Mouse (Mus musculus): ENCODE results near the gene Grk5. TPM values are rescaled to one million over a fixed set of nuclear protein-coding genes. Genes with fewer than 3 reads are reported as not detected.
A peak's percentile ranks its signal among the peaks of the same experiment; 100 is the strongest.
"Not testable (repeated sequence)": the region's sequence is repeated elsewhere in the genome, so short reads cannot be mapped to it uniquely, and the experiment has no call there.

Gene Grk5
- polyA plus RNA-seq, 1 experiment from 2014 or later: 2.7 TPM

GRCm38 (mm10) chr19:60916869-60917570 lies 27.5 kb downstream of the Grk5 start:
- ATAC-seq (ENCODE audit: low read depth): no peak
- no peak overlapping the region for H3K4me2 ChIP-seq
- H3K4me1 ChIP-seq (replicated peaks): no peaks in the 10 kb centered on the region
- WGBS: 90% methylated on average over 6 of the region's 6 CpGs
- no peaks in the 10 kb centered on the region for H3K27me3 ChIP-seq
- no peak overlapping the region for H3K27ac ChIP-seq (replicated peaks)
- H3K4me3 ChIP-seq: no peak overlapping the region
- H3K9me3 ChIP-seq: no peaks in the 10 kb centered on the region
- no peak overlapping the region for H3K9ac ChIP-seq
- H3K36me3 ChIP-seq: no peaks in the 10 kb centered on the region

GRCm38 (mm10) chr19:60924534-60924933 lies 35.0 kb downstream of the Grk5 start:
- H3K4me1 ChIP-seq (replicated peaks); H3K36me3 ChIP-seq; H3K4me3 ChIP-seq; H3K9me3 ChIP-seq; H3K9ac ChIP-seq; H3K4me2 ChIP-seq; H3K27ac ChIP-seq (replicated peaks); H3K27me3 ChIP-seq; ATAC-seq (ENCODE audit: low read depth): not testable (repeated sequence)

- H3K4me2 ChIP-seq: no peak overlapping the region
- no peak overlapping the region for H3K9ac ChIP-seq
- H3K27ac ChIP-seq (replicated peaks): no peak overlapping the region
- no peaks in the 10 kb centered on the region for H3K36me3 ChIP-seq
- peaks cover 8% of the 10 kb centered on the region for H3K4me1 ChIP-seq (replicated peaks)
- no peak for ATAC-seq (ENCODE audit: low read depth)
- H3K9me3 ChIP-seq: no peaks in the 10 kb centered on the region; the same call in 1 of the 2 replicates
- H3K4me3 ChIP-seq: no peak overlapping the region
- no peaks in the 10 kb centered on the region for H3K27me3 ChIP-seq
These were observed 45.5 kb downstream of the Grk5 start for GRCm38 (mm10) chr19:60935001-60935400.

GRCm38 (mm10) chr19:60939954-60940379 lies 50.4 kb downstream of the Grk5 start:
- H3K36me3 ChIP-seq: no peaks in the 10 kb centered on the region
- no peaks in the 10 kb centered on the region for H3K27me3 ChIP-seq
- H3K4me3 ChIP-seq: no peak overlapping the region
- H3K4me2 ChIP-seq: no peak overlapping the region
- peaks cover 8% of the 10 kb centered on the region for H3K4me1 ChIP-seq (replicated peaks)
- no peaks in the 10 kb centered on the region; the same call in 1 of the 2 replicates for H3K9me3 ChIP-seq
- ATAC-seq (ENCODE audit: low read depth): no peak
- WGBS: 79% methylated on average over 1 of the region's 1 CpGs
- no peak overlapping the region for H3K9ac ChIP-seq
- no peak overlapping the region for H3K27ac ChIP-seq (replicated peaks)

GRCm38 (mm10) chr19:60940866-60941265 lies 51.3 kb downstream of the Grk5 start:
- Histone ChIP-seq H3K9ac (no peak overlapping the region), H3K4me3 (no peak overlapping the region), H3K4me1 (replicated peaks) (peaks cover 10% of the 10 kb centered on the region), H3K27me3 (no peaks in the 10 kb centered on the region), H3K4me2 (no peak overlapping the region), H3K36me3 (no peaks in the 10 kb centered on the region), H3K27ac (replicated peaks) (no peak overlapping the region), H3K9me3 (no peaks in the 10 kb centered on the region; the same call in 1 of the 2 replicates)
- WGBS: 92% methylated on average over 1 of the region's 1 CpGs
- no peak for ATAC-seq (ENCODE audit: low read depth)

- H3K27ac ChIP-seq (replicated peaks): peak overlapping the region; percentile 15; the same call in 1 of the 2 replicates
- no peak overlapping the region for H3K4me2 ChIP-seq
- no peak for ATAC-seq (ENCODE audit: low read depth)
- H3K9ac ChIP-seq: no peak overlapping the region
- no peaks in the 10 kb centered on the region for H3K27me3 ChIP-seq
- peaks cover 12% of the 10 kb centered on the region; the same call in 1 of the 2 replicates for H3K4me1 ChIP-seq (replicated peaks)
- no peaks in the 10 kb centered on the region for H3K36me3 ChIP-seq
- H3K9me3 ChIP-seq: no peaks in the 10 kb centered on the region
- H3K4me3 ChIP-seq: no peak overlapping the region
- WGBS: 53% methylated on average over 3 of the region's 3 CpGs
These were observed 56.3 kb downstream of the Grk5 start for GRCm38 (mm10) chr19:60945801-60946311.

- Histone ChIP-seq H3K9me3 (no peaks in the 10 kb centered on the region), H3K4me2 (no peak overlapping the region), H3K9ac (no peak overlapping the region), H3K27ac (replicated peaks) (no peak overlapping the region), H3K4me3 (no peak overlapping the region), H3K27me3 (no peaks in the 10 kb centered on the region), H3K4me1 (replicated peaks) (peaks cover 12% of the 10 kb centered on the region; the same call in 1 of the 2 replicates), H3K36me3 (no peaks in the 10 kb centered on the region)
- WGBS: 56% methylated on average over 2 of the region's 2 CpGs
- ATAC-seq (ENCODE audit: low read depth): no peak
These were observed 57.1 kb downstream of the Grk5 start for GRCm38 (mm10) chr19:60946656-60947055.

- 12% methylated on average over 1 of the region's 1 CpGs for WGBS
- H3K4me1 ChIP-seq (replicated peaks): peaks cover 12% of the 10 kb centered on the region; the same call in 1 of the 2 replicates
- ATAC-seq (ENCODE audit: low read depth): no peak
These were observed 59.4 kb downstream of the Grk5 start for GRCm38 (mm10) chr19:60948996-60949395.

GRCm38 (mm10) chr19:60950056-60950869 lies 60.7 kb downstream of the Grk5 start:
- Histone ChIP-seq H3K9ac (no peak overlapping the region), H3K36me3 (no peaks in the 10 kb centered on the region), H3K4me3 (no peak overlapping the region), H3K27ac (replicated peaks) (no peak overlapping the region), H3K4me1 (replicated peaks) (peaks cover 12% of the 10 kb centered on the region; the same call in 1 of the 2 replicates), H3K27me3 (no peaks in the 10 kb centered on the region), H3K4me2 (no peak overlapping the region), H3K9me3 (no peaks in the 10 kb centered on the region)
- 87% methylated on average over 7 of the region's 7 CpGs for WGBS
- ATAC-seq (ENCODE audit: low read depth): no peak

More at GRCm38 (mm10) chr19:60948996-60949395, 59.4 kb downstream of the Grk5 start:
- H3K27ac ChIP-seq (replicated peaks): 0 out of 2 replicates have a peak overlapping the region, but pooled peaks have one; percentile 18
- H3K27me3 ChIP-seq: no peaks in the 10 kb centered on the region
- no peaks in the 10 kb centered on the region for H3K9me3 ChIP-seq
- H3K4me3 ChIP-seq: no peak overlapping the region
- H3K4me2 ChIP-seq: no peak overlapping the region
- H3K9ac ChIP-seq: no peak overlapping the region
- H3K36me3 ChIP-seq: no peaks in the 10 kb centered on the region

- Histone ChIP-seq H3K36me3 (no peaks in the 10 kb centered on the region), H3K4me3 (no peak overlapping the region), H3K27ac (replicated peaks) (no peak overlapping the region), H3K4me1 (replicated peaks) (no peaks in the 10 kb centered on the region), H3K27me3 (no peaks in the 10 kb centered on the region), H3K4me2 (no peak overlapping the region), H3K9me3 (no peaks in the 10 kb centered on the region), H3K9ac (no peak overlapping the region)
- no peak for ATAC-seq (ENCODE audit: low read depth)
- 81% methylated on average over 2 of the region's 2 CpGs for WGBS
These were observed 65.6 kb downstream of the Grk5 start for GRCm38 (mm10) chr19:60955131-60955530.

- Histone ChIP-seq H3K9me3 (no peaks in the 10 kb centered on the region), H3K4me2 (no peak overlapping the region)
These were observed 66.2 kb downstream of the Grk5 start for GRCm38 (mm10) chr19:60955712-60956111.

GRCm38 (mm10) chr19:60956198-60956750 lies 66.7 kb downstream of the Grk5 start:
- no peak overlapping the region for H3K9ac ChIP-seq
- H3K4me3 ChIP-seq: no peak overlapping the region
- no peaks in the 10 kb centered on the region for H3K9me3 ChIP-seq
- no peak overlapping the region for H3K4me2 ChIP-seq
- no peaks in the 10 kb centered on the region for H3K27me3 ChIP-seq
- ATAC-seq (ENCODE audit: low read depth): no peak
- no peaks in the 10 kb centered on the region for H3K4me1 ChIP-seq (replicated peaks)
- H3K36me3 ChIP-seq: no peaks in the 10 kb centered on the region
- no peak overlapping the region for H3K27ac ChIP-seq (replicated peaks)

More at GRCm38 (mm10) chr19:60955712-60956111, 66.2 kb downstream of the Grk5 start:
- H3K27ac ChIP-seq (replicated peaks): no peak overlapping the region
- no peak overlapping the region for H3K4me3 ChIP-seq
- no peaks in the 10 kb centered on the region for H3K4me1 ChIP-seq (replicated peaks)
- H3K27me3 ChIP-seq: no peaks in the 10 kb centered on the region
- H3K36me3 ChIP-seq: no peaks in the 10 kb centered on the region
- H3K9ac ChIP-seq: no peak overlapping the region
- ATAC-seq (ENCODE audit: low read depth): no peak
- WGBS: 92% methylated on average over 1 of the region's 1 CpGs

Data from neural tube, embryonic 13.5 days (tissue).